Mouse (Mus musculus): ENCODE results near the gene Cd7.
A peak's percentile ranks its signal among the peaks of the same experiment; 100 is the strongest.

The Cd7 gene

DNA sequence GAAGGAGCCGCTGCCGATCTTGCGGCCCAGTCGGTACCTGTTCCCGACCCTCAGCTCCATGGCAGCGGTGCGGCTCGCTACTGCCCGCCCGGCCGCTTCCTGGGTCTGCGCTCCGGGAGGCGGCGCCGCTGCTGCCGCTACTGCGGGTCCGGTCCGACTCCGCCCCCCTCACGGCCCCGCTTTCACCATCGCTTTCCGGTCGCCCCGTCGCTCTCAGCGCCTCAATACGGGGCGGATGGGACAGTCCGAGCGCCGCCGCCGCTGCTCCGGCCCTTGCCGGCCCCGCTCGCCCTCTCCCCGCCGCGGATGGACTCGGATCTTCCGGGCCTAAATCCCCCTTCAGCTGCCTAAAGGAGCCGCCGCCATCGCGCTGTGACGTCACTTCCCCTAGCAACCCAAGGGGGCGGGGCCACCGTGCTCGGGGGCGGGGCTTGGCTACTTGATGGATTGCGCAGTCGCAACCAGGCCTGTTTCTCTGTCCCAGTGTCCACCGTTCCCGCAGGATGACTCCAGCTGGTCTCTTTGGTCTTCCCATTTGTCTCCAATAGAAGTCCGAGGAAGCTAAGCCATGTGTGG is 48.2 kb downstream of the Cd7 start, which contains the start of gene Csnk1d:
TSS of gene Csnk1d (minus strand) at position 380 of the 576 bp plus-strand sequence.
- DNase-seq (ENCODE audit: low spot score) = peak; percentile 95

DNA sequence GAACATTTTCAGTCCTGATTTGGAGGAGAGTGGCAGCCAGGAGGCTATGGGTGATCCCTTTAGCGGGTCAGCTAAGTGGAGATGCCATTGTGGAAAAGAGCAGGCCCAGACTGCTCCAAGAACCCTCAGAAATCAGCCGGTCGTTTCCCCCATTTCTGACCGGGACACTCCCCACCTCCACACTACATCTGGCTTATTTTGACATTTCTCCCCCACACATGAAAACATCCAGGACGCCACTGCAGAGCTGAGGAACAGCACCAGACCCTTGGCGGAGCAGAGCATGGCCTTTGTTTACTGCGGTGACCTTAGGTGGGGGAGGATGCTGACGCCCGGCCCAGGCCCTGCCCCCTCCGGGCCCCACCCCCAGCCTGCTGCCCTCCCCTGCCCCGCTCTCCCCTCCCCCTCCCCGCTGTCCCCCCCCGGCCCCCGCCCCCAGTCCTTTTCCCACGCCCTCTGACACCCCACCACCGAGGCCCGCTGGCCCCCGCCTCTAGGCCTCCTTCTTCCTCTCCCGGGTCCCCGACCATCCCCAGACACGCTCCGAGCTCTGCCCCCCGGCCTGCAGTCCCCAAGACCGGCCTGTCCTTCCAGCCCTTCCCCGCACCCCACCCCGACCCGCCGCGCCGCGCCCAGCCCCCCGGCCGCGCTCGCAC is 49.0 kb downstream of the Cd7 start:
- DNase-seq (ENCODE audit: low spot score) = peak; percentile 40

DNA sequence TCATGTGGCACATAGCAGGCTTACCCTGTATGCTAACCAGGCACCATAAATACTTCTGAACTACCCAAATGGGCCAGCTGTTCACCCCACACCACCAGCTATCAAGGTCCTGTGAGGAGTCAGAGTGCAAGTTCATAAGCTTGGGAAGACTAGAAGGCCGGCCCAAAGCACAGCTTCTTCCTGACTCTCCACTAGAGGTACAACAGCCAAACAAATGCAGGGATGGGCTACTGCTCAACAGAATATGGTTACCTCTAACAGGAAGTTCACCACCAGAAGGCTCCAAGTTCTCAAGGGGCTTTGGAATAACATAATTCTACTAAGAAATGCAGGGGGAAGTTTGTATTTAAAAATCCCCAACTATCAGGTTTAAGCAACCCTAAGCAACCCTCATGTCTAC is 49.7 kb downstream of the Cd7 start:
- DNase-seq (ENCODE audit: low spot score) = no peak

DNA sequence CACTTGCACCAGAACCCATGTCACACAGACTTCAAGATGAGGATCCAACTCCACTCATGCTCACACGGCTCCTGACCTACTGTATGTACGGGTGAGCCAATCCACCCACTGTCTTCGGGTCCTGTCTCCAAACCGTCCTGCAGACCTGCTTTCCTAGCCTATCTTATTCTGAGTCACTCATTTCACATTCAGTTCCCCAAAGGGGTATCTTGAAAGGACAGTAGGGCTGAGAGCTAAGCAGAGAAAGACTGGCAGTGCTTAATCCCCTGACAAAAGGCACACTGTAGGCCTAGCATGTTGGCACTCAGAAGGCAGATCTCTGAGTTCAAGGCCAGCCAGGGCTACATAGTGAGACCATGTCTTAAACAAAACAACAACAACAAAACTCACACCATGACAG is 50.8 kb downstream of the Cd7 start:
- DNase-seq (ENCODE audit: low spot score) = no peak

DNA sequence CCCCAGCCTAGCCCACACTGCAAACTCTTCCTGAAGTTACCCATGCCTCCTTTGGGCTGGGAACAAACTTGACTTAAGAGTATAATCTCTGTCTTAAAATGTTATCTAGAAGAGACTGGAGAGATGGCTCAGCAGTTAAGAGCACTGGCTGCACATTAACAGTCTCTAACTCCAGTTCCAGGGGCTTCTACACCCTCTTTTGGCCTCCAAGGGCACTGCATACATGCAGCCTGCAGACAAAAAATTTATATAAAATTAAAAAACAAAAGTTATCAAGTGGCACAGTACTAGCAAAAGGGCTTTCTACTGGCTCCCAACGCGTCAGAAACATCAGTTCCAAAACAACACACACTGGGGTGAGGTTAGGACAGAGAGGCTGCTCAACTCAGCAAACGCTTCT is 51.6 kb downstream of the Cd7 start:
- peak; percentile 29 for DNase-seq (ENCODE audit: low spot score)

Measured in T-cell, adult 2 months (primary cell).